16 mouse cellular contexts compared by ENCODE assay signal in the genomic region with DNA sequence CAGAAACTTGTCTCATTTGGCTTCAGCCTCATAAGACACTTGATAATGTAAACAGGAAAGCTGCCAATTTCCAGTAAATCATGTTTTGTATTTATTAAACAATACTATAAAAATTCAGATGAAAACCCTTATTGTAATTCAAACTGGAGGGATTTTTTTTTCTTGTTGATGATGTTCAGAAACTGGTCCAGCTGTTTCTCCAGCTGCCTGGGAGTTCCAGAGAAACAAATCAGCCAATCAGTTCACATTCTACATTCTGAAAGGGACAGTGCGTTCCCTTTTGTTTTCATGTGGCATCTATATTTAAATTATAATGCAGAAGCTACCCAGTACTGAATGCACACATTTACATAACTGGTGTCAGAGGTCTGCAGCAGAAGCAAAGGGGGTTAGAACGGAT. TPM values are rescaled to one million over a fixed set of nuclear protein-coding genes. Genes with fewer than 3 reads are reported as not detected.
"Had no signal": no experiment of that assay in that cellular context is flagged by ENCODE, and none has a peak within 500 bp of the region (broad histone marks: within the 10 kb centered on the region; RNA-seq: fewer than 3 reads in every experiment).

No protein-coding gene starts in this region.

- H3K4me2 ChIP-seq: kidney, embryonic 15.5 days; limb, embryonic 13.5 days; midbrain, embryonic 12.5 days; neural tube, embryonic 13.5 days; stomach, embryonic 15.5 days had no signal

- H3K4me1 ChIP-seq: kidney, embryonic 15.5 days; limb, embryonic 13.5 days; neural tube, embryonic 13.5 days; stomach, embryonic 15.5 days had no signal

- H3K36me3 ChIP-seq: kidney, embryonic 15.5 days; limb, embryonic 13.5 days; midbrain, embryonic 12.5 days; neural tube, embryonic 13.5 days; stomach, embryonic 15.5 days had no signal

- H3K9ac ChIP-seq: kidney, embryonic 15.5 days; limb, embryonic 13.5 days; liver, embryonic 14.5 days; midbrain, embryonic 12.5 days; neural tube, embryonic 13.5 days; stomach, embryonic 15.5 days had no signal

- DNase-seq: kidney, postnatal 14 days; left cerebral cortex, postnatal 4 days; lung, adult 2 months; retina, postnatal 1 day; right cerebral cortex, postnatal 4 days; spleen, adult 18-20 months; thymus, postnatal 36 days had no signal

- H3K27ac ChIP-seq: kidney, embryonic 15.5 days; limb, embryonic 13.5 days; liver, embryonic 14.5 days; midbrain, embryonic 12.5 days; neural tube, embryonic 13.5 days; stomach, embryonic 15.5 days had no signal

- H3K4me3 ChIP-seq: kidney, embryonic 15.5 days; limb, embryonic 13.5 days; midbrain, embryonic 12.5 days; neural tube, embryonic 13.5 days; stomach, embryonic 15.5 days had no signal

- H3K9me3 ChIP-seq: kidney, embryonic 15.5 days; midbrain, embryonic 12.5 days; neural tube, embryonic 13.5 days; stomach, embryonic 15.5 days had no signal

- H3K27me3 ChIP-seq: kidney, embryonic 15.5 days; limb, embryonic 13.5 days; neural tube, embryonic 13.5 days; stomach, embryonic 15.5 days had no signal

- ATAC-seq: midbrain, embryonic 16.5 days had no signal

RNA-seq across cellular contexts. Expression of a gene that starts 19.3 kb away (rescaled TPM):
- total RNA-seq: liver, adult 2 months; megakaryocyte-erythroid progenitor cell, adult 5-6 weeks had no signal
- polyA plus RNA-seq: liver, adult 2 months had no signal
